Mouse (Mus musculus): Measurements from ENCODE around the gene Cdc6. TPM values are rescaled to one million over a fixed set of nuclear protein-coding genes. Genes with fewer than 3 reads are reported as not detected.
"Not testable (repeated sequence)": the region's sequence is repeated elsewhere in the genome, so short reads cannot be mapped to it uniquely, and the experiment has no call there.

Gene Cdc6
- total RNA-seq, 4 experiments from 2014 or later, result 0.15 to 0.91 (median 0.25) TPM

DNA sequence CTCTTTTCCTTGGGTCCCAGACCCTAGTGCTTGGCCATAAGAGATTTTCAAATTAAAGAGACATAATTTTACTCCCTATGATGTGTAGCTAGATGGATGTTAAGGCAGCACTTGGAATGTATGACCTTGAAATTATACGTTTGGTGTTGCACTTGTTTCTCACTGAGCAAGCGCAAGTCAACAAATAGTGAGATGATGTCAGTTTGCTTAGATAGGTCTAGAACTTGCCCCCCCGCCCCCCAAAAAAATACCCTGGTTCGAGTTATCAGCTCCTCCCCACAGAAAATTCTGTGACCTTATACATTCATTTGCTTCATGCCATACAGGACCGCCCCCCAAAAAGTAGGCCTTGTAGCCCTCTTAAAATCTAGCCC is 551 bp upstream of the Cdc6 start:
- DNase-seq (ENCODE audit: low spot score in 2 of 2), result no peak

DNA sequence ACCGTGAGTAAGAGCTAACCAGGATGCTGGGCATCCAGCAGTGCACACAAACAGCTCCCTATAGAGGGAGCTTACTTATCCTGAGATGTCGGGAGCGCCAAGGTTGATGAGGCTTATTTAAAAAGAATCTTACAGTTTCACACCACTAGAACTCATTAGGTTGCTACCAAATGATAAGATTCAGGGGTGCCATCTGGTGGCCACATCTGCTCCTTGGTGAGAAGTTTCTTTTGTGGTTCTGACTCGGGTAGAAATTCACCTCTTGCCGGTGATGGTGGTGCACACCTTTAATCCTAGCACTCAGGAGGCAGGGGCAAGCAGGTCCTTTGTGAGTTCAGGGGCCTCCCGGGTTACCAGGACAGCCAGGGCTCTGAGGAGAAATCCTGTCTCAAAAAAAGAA is 2.1 kb downstream of the Cdc6 start:
- no peak for DNase-seq (ENCODE audit: low spot score in 2 of 2)

DNA sequence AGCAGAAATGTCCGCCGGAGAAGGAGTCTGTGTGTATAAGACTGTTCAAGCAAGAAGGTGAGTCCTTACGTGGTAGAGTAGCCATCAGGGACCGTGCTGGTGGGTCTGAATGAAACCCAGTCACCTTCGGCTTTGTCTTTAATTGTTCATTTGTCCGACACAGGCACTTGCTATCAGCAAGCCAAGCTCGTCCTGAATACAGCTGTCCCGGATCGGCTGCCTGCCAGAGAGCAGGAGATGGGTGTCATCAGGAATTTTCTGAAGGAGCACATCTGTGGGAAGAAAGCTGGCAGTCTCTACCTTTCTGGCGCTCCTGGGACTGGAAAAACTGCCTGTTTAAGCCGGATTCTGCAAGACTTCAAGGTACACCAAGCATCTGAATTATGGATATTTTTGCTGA is 2.8 kb downstream of the Cdc6 start:
- no peak for DNase-seq (ENCODE audit: low spot score in 2 of 2)

DNA sequence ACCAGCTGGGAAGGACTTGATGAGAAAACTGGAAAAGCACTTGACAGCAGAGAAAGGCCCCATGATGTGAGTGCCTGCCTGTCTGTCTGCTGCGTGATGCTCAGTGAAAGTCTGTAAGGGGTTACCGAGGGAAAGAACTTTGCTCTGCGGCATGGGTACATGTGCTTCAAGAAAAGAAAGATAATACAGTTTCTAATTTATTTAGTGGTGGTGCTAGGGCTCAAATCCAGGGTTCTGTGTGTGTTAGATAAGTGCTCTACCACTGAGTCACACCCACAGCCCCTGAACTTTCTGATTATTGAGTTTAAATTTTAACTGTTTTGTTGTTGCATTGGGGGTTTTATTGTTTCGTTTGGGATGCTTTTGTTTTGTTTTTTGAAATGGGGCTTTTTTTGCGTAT is 3.9 kb downstream of the Cdc6 start:
- DNase-seq (ENCODE audit: low spot score in 2 of 2), result no peak

DNA sequence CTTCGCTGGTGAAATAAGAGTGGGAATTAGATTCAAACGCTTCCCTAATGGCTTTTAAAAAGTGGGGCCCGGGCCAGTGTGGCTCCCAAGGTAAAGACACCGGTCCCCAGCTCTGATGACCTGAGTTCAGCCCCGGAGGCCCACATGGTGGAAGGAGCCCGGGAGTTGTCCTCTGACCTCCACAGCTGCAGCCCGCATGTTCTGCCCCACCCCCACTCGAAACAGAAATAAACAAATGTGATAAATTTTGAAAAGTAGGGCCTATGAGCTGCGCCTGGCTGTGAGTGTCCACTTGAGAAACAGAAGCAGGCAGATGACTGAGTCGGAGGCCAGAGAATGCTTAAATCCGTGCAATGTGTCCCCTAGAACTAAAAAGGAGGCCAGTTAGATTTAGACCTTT is 6.6 kb downstream of the Cdc6 start:
- DNase-seq (ENCODE audit: low spot score in 2 of 2), result no peak

DNA sequence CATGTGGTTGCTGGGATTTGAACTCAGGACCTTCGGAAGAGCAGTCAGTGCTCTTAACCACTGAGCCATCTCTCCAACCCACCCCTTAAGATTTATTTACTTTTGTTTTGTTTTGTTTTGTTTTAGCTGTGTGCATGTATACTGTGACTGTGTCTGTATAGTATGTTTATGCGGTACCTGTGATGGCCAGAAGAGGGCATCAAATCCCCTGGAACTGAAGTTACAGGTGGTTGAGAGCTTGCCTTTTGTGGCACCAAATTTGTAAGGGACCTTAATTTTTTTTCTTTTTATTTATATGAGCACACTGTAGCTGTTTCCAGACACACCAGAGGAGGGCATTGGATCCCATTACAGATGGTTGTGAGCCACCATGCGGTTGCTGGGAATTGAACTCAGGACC is 8.8 kb downstream of the Cdc6 start:
- DNase-seq (ENCODE audit: low spot score in 2 of 2), result not testable (repeated sequence)

DNA sequence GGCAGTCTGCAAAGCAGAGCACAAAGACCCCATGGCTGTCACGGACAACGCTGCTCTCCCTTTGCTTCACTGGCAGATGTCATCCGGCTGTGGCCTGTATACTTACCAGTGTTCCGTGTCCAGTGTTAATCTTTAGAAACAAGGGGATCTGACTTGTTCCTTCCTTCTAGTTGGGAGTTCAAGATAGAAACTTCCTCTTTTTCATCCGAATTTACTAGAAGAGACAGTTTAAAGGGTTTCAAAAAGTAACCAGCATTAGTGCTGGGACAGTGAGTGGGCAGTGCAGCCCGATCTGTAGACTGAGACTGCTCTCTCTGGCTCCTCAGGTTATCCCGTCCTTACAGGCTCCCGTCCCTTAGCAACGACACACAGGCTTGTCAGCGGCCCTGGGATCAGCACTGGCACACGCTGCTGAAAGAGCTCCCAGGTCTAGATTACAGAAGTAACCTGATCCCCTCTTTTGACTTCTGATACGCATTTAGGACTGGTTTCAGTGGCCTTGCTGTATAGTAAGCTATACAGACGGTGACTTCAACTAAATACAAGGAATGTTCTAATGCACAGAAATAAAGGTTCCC is 9.9 kb downstream of the Cdc6 start:
- DNase-seq (ENCODE audit: low spot score in 2 of 2), result no peak

DNA sequence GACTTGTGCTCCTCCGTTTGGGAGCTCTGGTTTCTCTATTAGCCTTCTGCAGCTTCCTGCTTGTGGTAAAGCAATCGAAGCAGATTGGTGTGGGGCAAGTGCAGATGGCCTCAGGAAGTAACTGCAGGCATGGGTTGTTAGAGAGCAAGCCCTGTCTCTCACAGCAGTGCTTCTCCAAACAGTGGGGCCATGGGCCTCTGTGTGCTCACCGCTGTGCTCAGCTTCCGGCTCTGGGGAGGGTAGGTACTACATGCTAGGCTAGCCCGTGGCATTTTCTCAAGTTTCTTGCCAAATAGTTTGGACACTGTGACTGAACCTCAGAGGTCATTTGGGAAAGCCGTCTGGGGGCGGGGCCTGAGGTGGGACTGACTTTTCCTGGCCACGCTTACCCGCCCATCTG is 10.6 kb downstream of the Cdc6 start:
- no peak for DNase-seq (ENCODE audit: low spot score in 2 of 2)

DNA sequence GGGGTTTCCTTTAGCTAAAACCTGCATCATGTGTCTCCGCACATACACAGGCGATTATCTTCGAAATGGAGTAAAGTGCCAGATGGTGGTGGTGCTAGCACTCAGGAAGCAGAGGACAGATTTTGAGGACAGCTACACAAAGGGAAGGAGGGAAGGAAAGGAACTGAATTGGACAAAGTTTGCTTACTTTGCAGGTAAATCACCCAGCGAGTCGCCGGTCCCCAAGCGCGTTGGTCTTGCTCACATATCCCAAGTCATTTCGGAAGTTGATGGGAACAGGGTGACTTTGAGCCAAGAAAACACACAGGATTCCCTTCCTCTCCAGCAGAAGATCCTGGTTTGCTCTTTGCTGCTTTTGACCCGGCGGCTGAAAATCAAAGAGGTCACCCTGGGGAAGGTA is 11.4 kb downstream of the Cdc6 start:
- no peak for DNase-seq (ENCODE audit: low spot score in 2 of 2)

DNA sequence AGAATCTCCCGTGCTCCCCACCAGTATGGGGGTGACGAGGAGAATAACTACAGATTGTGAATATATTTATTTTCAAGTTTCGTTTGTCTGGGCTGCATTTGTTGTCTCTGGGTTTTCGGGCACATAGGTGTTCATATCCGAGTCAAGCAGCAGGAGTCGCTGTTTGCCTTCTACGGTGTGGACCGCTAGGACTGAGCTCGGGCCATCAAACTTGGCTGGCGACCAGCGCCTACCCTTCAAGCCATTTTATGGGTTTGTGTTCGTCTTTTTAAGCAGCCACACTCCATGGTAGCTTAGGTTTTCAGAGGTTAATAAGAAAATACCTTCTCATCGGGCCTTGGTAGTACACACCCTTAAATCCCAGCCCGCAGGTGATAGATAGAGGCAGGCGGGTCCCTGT is 14.2 kb downstream of the Cdc6 start:
- not testable (repeated sequence) for DNase-seq (ENCODE audit: low spot score in 2 of 2)

DNA sequence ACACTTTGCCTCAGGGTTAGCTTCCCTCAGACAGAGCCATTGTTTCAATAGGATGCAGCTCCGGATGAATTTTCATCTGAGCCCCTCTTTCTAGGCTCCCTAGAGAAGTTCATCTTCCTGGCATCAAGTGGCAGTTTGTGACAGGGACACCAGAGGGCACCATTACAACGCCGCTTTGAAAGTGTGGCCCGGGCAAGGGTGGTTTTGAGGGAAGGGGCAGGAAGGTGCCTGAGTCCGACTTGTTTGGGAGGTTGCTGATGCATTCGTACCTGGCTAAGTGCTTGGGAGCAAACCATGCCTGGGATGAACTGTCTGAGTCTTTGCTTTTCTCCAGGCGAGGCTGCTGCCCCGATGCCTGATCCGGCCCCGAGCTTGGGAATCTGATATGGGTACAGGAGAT is 14.7 kb downstream of the Cdc6 start:
- not testable (repeated sequence) for DNase-seq (ENCODE audit: low spot score in 2 of 2)

DNA sequence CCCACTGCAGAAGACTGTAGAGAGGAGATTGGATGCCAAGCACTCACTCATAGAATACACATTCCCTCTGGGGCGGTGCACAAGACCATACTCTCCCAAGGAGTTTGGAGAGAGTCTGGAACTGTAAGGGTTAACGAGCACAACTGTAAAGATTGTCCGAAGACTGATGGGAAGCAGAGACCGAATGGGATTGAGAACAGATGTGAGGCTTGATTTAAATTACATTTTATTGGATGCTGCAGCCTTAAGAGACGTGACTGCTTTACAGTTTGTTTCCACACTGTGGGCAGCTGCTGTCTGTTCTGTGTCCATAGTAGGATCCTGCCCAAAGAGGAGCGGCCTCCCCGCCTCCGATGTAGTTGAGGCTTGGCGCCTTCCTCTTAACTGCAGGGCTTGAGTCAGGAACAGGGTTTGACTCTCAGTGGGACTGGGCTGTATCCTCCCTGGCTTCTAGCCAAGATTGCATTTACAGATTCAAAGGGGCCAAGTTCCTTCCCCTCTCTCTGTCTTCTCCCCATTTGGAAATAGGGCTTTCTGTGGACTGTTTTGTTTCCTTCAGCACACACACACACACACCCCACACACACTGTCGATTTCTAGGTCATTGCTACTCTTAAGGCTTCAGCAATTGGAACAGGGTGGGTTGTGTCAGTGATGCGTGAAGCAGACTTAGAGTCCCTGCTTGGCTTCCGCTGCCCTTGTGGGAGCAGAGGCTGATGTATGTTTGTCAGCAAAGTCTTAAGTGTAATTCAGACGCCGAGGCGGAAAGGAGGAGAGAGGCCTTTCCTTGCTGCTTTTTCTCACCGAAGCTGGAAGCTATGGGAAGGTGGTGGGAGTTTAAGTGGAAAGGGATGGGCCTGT is 15.5 kb downstream of the Cdc6 start:
- DNase-seq (ENCODE audit: low spot score in 2 of 2), result not testable (repeated sequence)

DNA sequence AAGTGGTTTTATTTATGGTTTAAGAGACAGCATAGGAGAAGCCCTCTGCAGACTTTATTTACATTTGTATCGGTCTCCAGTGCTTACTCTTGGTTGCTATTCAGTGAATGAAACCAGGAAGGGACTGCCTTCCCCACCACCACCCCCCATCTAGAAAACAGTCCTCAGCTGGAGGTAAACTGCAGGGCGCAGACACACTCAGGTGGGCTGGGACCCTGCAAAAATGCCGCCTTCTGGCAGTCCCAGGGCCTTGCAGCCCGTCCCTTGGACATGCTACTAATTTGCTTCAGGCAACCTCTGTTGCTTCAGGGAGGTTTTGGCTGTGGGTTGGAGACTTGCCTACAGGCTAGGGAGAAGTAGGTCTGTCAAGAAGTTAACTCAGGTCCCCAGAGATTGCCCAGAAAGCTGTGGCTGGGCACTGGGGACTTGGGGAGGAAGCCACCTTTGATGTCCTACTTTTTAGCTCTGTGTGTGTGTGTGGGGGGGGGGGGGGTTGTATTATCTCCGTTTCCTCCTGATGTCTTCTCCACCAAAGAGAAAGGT is 17.1 kb downstream of the Cdc6 start:
- no peak for DNase-seq (ENCODE audit: low spot score in 2 of 2)

DNA sequence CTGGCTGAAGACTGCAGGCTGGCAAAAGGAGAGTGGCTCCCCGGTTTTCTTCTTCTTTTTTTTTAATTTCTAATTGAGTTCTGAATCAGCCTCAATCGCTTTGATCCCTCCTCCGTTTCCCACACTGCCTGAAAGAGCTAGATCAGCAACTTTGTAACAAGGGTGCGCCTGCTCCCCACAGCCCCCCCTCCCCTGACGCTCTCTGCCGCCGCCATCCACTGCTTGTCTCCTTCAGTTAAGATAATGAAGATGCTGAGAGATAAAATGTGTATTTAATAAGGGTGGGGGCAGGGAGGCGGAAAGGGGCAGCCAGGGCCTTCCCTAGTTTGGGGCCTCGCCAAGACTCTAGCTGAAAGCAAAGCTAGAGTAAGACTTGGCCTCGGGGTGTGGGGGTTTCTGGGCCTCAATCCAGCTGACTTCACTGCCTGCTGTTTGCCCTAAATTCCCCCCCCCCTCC is 17.7 kb downstream of the Cdc6 start:
- no peak for DNase-seq (ENCODE audit: low spot score in 2 of 2)

DNA sequence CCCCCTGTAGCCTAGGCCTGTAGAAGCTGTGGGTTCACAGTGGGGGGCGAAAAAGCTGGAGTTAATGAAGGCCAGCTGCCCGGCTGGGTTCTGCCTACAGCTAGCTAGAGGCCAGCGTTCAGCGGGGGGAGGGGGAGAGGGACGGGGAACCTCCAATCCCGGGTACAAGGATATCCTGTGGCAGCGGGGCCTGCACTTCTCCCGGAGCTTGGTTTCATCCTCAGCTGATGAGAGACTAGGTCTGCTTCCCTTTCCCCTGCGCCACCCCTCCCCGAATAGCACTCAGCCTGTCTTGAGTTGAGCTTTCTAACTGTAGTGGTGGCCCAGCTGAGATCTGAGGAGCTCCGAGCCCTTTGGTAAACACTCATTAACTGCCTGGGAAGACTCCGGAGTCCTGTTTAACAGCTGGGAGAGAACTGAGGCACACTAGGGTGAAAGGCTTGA is 18.3 kb downstream of the Cdc6 start:
- DNase-seq (ENCODE audit: low spot score in 2 of 2), result no peak

DNA sequence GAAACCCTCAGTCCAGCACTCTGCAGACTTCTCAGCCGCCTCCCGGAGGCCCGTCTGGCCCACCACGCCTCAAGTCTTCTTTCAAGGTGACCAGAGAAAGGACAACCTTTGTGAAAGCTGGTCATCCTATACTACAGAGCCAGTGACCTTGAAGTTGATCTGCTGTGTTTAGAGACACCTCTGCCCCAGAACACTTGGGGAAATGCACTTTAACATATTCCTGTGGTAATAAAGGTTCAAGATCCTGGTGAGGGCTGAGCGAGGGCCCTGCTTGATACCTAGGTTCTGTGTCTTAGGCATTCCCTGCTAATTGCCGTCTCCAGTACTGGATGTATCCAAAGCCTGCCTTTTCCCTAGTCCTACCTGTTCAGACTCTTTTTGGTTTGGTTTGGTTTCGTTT is 19.0 kb downstream of the Cdc6 start:
- DNase-seq (ENCODE audit: low spot score in 2 of 2), result no peak

DNA sequence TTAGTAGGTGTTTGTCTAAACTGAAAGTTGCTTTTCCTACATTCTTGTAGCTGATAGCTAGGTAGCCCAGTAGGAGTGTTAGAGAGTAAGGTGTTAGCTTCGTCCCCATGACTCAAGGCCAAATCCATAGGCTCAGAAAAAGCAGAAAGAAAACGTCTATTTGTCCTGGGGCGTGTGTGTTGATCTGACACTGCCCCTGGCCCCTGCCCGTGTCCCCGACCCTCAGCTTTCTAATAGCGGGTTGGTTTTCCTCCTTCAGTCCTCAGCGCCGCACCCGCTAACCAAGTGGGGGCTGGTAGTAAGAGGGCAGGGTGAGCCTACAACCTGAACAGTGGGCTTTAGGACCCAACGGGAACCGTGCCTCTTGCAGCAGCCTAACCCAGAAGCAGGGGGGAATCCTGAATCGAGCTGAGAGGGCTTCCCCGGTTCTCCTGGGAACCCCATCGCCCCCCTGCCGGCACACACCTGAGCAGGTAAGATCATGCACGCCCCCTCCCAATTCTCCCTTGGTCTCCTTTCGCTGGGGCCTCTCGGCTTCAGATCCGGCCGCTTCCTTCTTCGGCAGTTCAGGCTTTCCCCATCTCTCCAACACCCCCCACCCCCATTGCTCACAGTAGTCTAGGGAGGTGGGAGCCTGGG is 20.0 kb downstream of the Cdc6 start, which contains the start of gene Rara:
Rara (plus strand) TSS at position 381 of the 639 bp plus-strand sequence.
- DNase-seq (ENCODE audit: low spot score in 2 of 2), result no peak

DNA sequence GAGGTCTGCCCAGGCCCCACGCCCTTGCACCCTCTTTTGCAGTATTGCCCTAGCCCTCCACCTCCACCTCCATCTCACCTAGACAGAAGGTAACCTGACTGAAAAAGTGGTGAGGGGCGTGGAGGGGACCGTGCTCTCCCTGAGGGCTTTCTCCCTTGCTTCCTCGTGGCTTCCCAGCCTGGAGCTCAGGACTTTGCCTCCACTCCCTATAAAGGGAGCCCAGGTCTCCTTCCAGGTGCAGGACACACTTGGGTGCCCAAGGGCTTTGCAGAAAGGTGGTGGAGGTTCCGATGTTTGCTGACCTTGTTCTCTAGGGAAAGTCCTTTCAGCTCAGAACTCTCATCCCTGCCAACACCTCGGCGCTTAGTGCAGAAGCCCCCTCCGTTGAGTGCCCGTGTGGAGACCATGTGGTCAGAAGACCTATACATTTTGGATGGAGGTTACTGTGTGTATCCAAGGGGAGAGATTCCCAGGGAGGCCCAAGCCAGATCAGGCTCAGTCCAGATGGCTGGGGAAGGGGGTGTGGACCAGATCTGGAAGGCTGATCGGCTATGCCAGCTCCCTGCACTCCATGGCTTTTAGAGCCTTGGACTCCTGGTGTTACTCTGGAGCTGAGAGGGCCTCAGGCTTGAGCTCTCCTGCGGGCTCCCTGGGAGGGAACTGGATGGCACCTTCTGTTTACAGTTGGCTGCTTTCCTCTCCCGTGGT is 20.7 kb downstream of the Cdc6 start:
- DNase-seq (ENCODE audit: low spot score in 2 of 2), result no peak

DNA sequence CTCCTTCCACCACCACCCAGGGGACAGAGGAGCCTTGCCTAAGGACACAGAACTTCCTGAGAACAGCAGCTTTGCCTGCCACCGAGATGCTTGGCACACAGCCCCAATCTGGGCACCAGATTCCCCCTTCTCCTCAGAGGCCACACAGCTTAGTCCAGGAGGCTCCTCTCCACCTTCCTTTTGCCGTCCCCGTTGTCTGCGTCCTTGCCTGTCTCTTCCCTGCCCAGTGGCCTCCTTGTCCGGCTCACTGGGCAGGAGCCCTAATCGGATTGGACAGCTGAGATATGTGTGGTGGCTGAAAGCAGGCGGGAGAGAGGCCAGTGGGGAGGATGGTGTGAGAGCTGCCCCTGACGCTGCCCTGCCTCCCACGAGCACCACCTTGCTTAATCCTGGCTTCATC is 21.9 kb downstream of the Cdc6 start:
- no peak for DNase-seq (ENCODE audit: low spot score in 2 of 2)

DNA sequence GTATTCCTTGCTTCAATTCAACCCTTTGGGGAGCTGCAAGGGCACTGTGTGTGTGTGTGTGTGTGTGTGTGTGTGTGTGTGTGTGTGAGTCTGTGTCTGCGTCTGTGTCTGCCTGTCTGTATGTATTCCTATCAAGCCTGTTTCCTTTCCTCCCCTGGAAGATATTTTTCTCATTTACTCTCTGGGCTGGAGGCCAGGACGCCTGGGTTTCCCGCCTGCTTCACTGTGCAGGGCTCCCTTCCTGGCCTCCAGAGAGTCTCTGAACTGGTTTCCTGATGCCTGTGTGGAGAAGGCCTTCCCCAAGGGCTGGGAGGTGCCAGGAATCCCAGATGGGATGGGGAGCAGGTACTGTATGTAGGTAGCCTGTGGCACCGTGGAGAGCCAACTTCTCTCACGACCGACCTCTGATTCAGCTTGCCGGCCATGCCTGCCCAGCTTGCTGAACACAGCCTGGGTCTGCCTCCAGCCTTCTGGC is 22.6 kb downstream of the Cdc6 start:
- no peak for DNase-seq (ENCODE audit: low spot score in 2 of 2)

DNA sequence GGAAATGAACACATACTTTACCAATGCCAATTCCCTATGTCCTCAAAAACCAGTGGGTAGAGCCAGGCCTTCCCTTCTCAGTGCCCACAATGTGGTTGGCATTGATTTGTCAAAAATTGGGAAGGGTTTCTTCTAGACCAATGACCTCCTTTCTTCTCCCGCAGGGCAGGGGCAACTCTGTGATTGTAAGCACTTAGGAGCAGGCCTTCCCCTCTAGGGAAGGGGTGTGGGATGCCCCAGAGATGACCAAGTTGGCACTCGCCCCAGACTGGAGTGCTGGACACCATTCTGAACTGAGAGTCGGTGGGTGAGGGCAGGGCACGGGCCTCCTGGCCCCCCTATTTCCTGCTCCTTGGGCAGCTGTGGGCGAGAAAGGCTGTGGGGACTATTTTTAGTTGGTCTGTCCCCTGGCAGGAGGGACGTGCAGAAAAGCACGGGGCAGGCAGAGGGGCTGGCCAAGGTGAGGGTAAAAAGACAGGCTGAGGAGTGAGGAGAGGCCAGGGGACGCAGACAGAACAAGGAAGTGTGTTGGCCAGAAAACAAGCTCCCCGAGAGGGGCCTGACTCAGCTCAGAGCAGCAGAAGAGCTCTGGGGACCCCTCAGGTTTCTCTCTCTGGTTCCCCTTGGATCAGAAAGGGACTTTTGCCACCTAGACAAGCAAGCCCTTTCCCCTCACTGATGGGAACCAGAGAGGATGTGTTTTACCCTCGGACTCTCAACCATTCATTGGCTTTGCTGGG is 23.3 kb downstream of the Cdc6 start:
- no peak for DNase-seq (ENCODE audit: low spot score in 2 of 2)
